Mouse (Mus musculus) limb, embryonic 14.5 days (tissue): Measurements from ENCODE around the gene BC049762. TPM values are rescaled to one million over a fixed set of nuclear protein-coding genes. Genes with fewer than 3 reads are reported as not detected.

Experiments used
- ATAC-seq: fragments of 200-750 bp; cut with Nextera tagmentation; 2 replicates; pipeline ENCODE4 v1.8.0; 2017; ENCODE audit warnings: low read depth, moderate number of reproducible peaks, moderate TSS enrichment; ENCODE audit not compliant: low FRiP score
- DNase-seq: peaks from one replicate; pipeline ENCODE4 v3.0.0-alpha.2; 2015; ENCODE audit warnings: low spot score
- H3K27ac ChIP-seq: fragments of 300-500 bp; sonication (generic); replicated peaks from 2 replicates; pipeline ENCODE4 v1.5.1; 2014; ENCODE audit warnings: low read depth, mild to moderate bottlenecking, low read length, moderate library complexity, mixed read lengths
- H3K27me3 ChIP-seq: fragments of 300-500 bp; sonication (generic); 2 replicates; pipeline ENCODE4 v1.6.1; 2014; ENCODE audit warnings: low read length, mixed read lengths; ENCODE audit not compliant: control insufficient read depth, insufficient read depth
- H3K36me3 ChIP-seq: fragments of 300-500 bp; sonication (generic); 2 replicates; pipeline ENCODE4 v1.6.1; 2014; ENCODE audit warnings: mild to moderate bottlenecking, low read length, moderate library complexity, mixed read lengths; ENCODE audit not compliant: control insufficient read depth, insufficient read depth
- H3K4me1 ChIP-seq: fragments of 300-500 bp; sonication (generic); 2 replicates; pipeline ENCODE4 v1.6.1; 2014; ENCODE audit warnings: antibody characterized with exemption, low read length, mixed read lengths; ENCODE audit not compliant: control insufficient read depth, insufficient read depth
- H3K4me2 ChIP-seq: fragments of 300-500 bp; sonication (generic); replicated peaks from 2 replicates; pipeline ENCODE4 v1.6.1; 2014; ENCODE audit warnings: low read depth, mild to moderate bottlenecking, low read length, moderate library complexity; ENCODE audit not compliant: severe bottlenecking
- H3K4me3 ChIP-seq: fragments of 300-500 bp; sonication (generic); replicated peaks from 2 replicates; pipeline ENCODE4 v1.5.1; 2014; ENCODE audit warnings: low read length
- H3K9ac ChIP-seq: fragments of 300-500 bp; sonication (generic); 2 replicates; pipeline ENCODE4 v1.6.1; 2014; ENCODE audit warnings: mild to moderate bottlenecking, low read depth, low read length, moderate library complexity; ENCODE audit not compliant: severe bottlenecking
- H3K9me3 ChIP-seq: fragments of 300-500 bp; sonication (generic); 2 replicates; pipeline ENCODE4 v1.6.1; 2016; ENCODE audit warnings: low read length; ENCODE audit not compliant: control insufficient read depth
- POLR2A ChIP-seq: fragments of 200-500 bp; IDR thresholded peaks from 2 replicates; pipeline ENCODE4 v1.8.0; 2012; ENCODE audit warnings: inconsistent platforms, mild to moderate bottlenecking, moderate library complexity, borderline replicate concordance; ENCODE audit not compliant: insufficient read depth, insufficient read length; ENCODE audit errors: extremely low read depth
- WGBS: fragments of 180-500 bp; shearing (Covaris S2); extraction: QIAGEN DNeasy Blood & Tissue Kit; methylation state at CpG from one replicate; pipeline ENCODE4 v1.1.7; 2014; 5-methylcytosine and 5-hydroxymethylcytosine counted together
- polyA plus RNA-seq, 2 experiments: library from polyadenylated mRNA; depleted of rRNA in 1 of 2; stranded (reverse) in 1 of 2; unstranded in 1 of 2; fragments of >200 nt; fragmentation: Nextera tagmentation in 1 of 2; extraction: Ambion mirVana in 1 of 2; gene quantifications; 2 replicates each; pipeline versions ENCODE4 v1.2.1 to v1.2.3; 2012 to 2014

Gene BC049762
- polyA plus RNA-seq, 2 experiments: 0.36 to 0.40 TPM

GRCm38 (mm10) chr11:51219396-51219980 is 43.4 kb downstream of the BC049762 start:
- Histone ChIP-seq H3K9ac (no peak overlapping the region), H3K27me3 (no peaks in the 10 kb centered on the region), H3K27ac (no peak overlapping the region), H3K36me3 (no peaks in the 10 kb centered on the region), H3K4me1 (no peaks in the 10 kb centered on the region), H3K4me3 (no peak overlapping the region), H3K4me2 (no peak overlapping the region), H3K9me3 (no peaks in the 10 kb centered on the region)
- no peak for TF ChIP-seq POLR2A
- 80% methylated on average over 12 of the region's 12 CpGs for WGBS
- DNase-seq (no peak), ATAC-seq (no peak)

- Histone ChIP-seq H3K4me2 (no peak overlapping the region), H3K27ac (no peak overlapping the region), H3K4me3 (no peak overlapping the region), H3K36me3 (no peaks in the 10 kb centered on the region), H3K9ac (no peak overlapping the region), H3K9me3 (no peaks in the 10 kb centered on the region), H3K4me1 (no peaks in the 10 kb centered on the region), H3K27me3 (no peaks in the 10 kb centered on the region)
- WGBS: 90% methylated on average over 7 of the region's 7 CpGs
- no peak for DNase-seq
- ATAC-seq: no peak
- no peak for TF ChIP-seq POLR2A
Measured at GRCm38 (mm10) chr11:51214021-51214420, 48.8 kb downstream of the BC049762 start.

GRCm38 (mm10) chr11:51211426-51211825 is 51.4 kb downstream of the BC049762 start:
- Histone ChIP-seq H3K4me2 (no peak overlapping the region), H3K9ac (no peak overlapping the region), H3K27ac (no peak overlapping the region), H3K27me3 (no peaks in the 10 kb centered on the region), H3K4me3 (no peak overlapping the region), H3K4me1 (no peaks in the 10 kb centered on the region), H3K36me3 (no peaks in the 10 kb centered on the region), H3K9me3 (no peaks in the 10 kb centered on the region)
- no peak for ATAC-seq
- DNase-seq: no peak
- 83% methylated on average over 5 of the region's 5 CpGs for whole genome bisulfite sequencing
- no peak for TF ChIP-seq POLR2A

- no peak overlapping the region for H3K9ac ChIP-seq
- H3K4me3 ChIP-seq: no peak overlapping the region
- no peak overlapping the region for H3K4me2 ChIP-seq
- TF ChIP-seq POLR2A: no peak
- H3K4me1 ChIP-seq: no peaks in the 10 kb centered on the region
- DNase-seq: no peak
- 82% methylated on average over 3 of the region's 3 CpGs for WGBS
- no peaks in the 10 kb centered on the region for H3K27me3 ChIP-seq
- no peaks in the 10 kb centered on the region for H3K9me3 ChIP-seq
- H3K27ac ChIP-seq: no peak overlapping the region
- no peak for ATAC-seq
- H3K36me3 ChIP-seq: no peaks in the 10 kb centered on the region
Measured at GRCm38 (mm10) chr11:51207758-51208157, 55.1 kb downstream of the BC049762 start.

Other genes starting within 250 kb of the BC049762 start
- gene Olfr54, start 248.8 kb downstream of the BC049762 start, polyA plus RNA-seq (2012; rRNA removed): not detected in 2 replicates
- gene Olfr54, start 248.8 kb downstream of the BC049762 start, polyA plus RNA-seq (2014; fragmentation: Nextera tagmentation; extraction: Ambion mirVana): 0.06 TPM in 1 of 2 replicates, not detected in the other
- gene Olfr1375, start 214.9 kb downstream of the BC049762 start, polyA plus RNA-seq (2012; rRNA removed): not detected in 2 replicates
- gene Olfr1375, start 214.9 kb downstream of the BC049762 start, polyA plus RNA-seq (2014; fragmentation: Nextera tagmentation; extraction: Ambion mirVana): not detected in 2 replicates
- 6.1 and 9.6 TPM in 2 replicates for gene Zfp354a, start 203.8 kb downstream of the BC049762 start, polyA plus RNA-seq (2012; rRNA removed)
- gene Zfp354a, start 203.8 kb downstream of the BC049762 start, polyA plus RNA-seq (2014; fragmentation: Nextera tagmentation; extraction: Ambion mirVana): 6.4 and 8.8 TPM in 2 replicates
- not detected in 2 replicates for gene Gm12569, start 42.6 kb downstream of the BC049762 start, polyA plus RNA-seq (2012; rRNA removed)
- gene Gm12569, start 42.6 kb downstream of the BC049762 start, polyA plus RNA-seq (2014; fragmentation: Nextera tagmentation; extraction: Ambion mirVana): not detected in 2 replicates
- gene Clk4, start 1.3 kb downstream of the BC049762 start, polyA plus RNA-seq (2012; rRNA removed): 144 and 184 TPM in 2 replicates
- 118 and 155 TPM in 2 replicates for gene Clk4, start 1.3 kb downstream of the BC049762 start, polyA plus RNA-seq (2014; fragmentation: Nextera tagmentation; extraction: Ambion mirVana)
- gene Col23a1, start 26.9 kb upstream of the BC049762 start, polyA plus RNA-seq (2012; rRNA removed): 29.4 and 29.5 TPM in 2 replicates
- gene Col23a1, start 26.9 kb upstream of the BC049762 start, polyA plus RNA-seq (2014; fragmentation: Nextera tagmentation; extraction: Ambion mirVana): 28.0 and 31.3 TPM in 2 replicates